Mouse (Mus musculus) adrenal gland, postnatal 14 days (tissue): ENCODE measurements around the gene Mtnr1a. TPM values are rescaled to one million over a fixed set of nuclear protein-coding genes. Genes with fewer than 3 reads are reported as not detected.

Experiments
- DNase-seq: peaks from one replicate; pipeline ENCODE4 v3.0.0; 2021; ENCODE audit warnings: mixed read lengths
- total RNA-seq: library from RNA; stranded (reverse); gene quantifications from 2 replicates; pipeline ENCODE4 v1.2.3, GENCODE M21; 2021

Mtnr1a gene
- total RNA-seq, 1 experiment from 2014 or later, result not detected

- no peak for DNase-seq
Observed at GRCm38 (mm10) chr8:45110064-45110812, 41.3 kb downstream of the Mtnr1a start.

- DNase-seq, result no peak
Observed at GRCm38 (mm10) chr8:45110813-45111104, 41.8 kb downstream of the Mtnr1a start.

- DNase-seq, result no peak
Observed at GRCm38 (mm10) chr8:45111820-45112219, 42.9 kb downstream of the Mtnr1a start.

GRCm38 (mm10) chr8:45117588-45117987, 48.7 kb downstream of the Mtnr1a start:
- DNase-seq, result no peak

- DNase-seq, result no peak
Observed at GRCm38 (mm10) chr8:45125680-45126079, 56.7 kb downstream of the Mtnr1a start.

Other genes starting within 250 kb of the Mtnr1a start
- gene Fat1, start 133.7 kb upstream of the Mtnr1a start, total RNA-seq, result 60.5 and 84.6 TPM in 2 replicates
- gene F11, start 192.9 kb downstream of the Mtnr1a start, total RNA-seq, result 0.79 and 10.8 TPM in 2 replicates
- gene Klkb1, start 225.7 kb downstream of the Mtnr1a start, total RNA-seq, result 0.45 and 9.4 TPM in 2 replicates
- 0.23 and 6.5 TPM in 2 replicates for gene Gm45753, start 239.3 kb downstream of the Mtnr1a start, total RNA-seq